Mouse (Mus musculus) liver, embryonic 13.5 days (tissue): ENCODE results near the gene Capn2. TPM values are rescaled to one million over a fixed set of nuclear protein-coding genes. Genes with fewer than 3 reads are reported as not detected.
A peak's percentile ranks its signal among the peaks of the same experiment; 100 is the strongest.

Source experiments
- ATAC-seq: fragments of 200-750 bp; cut with Nextera tagmentation; 2 replicates; pipeline ENCODE4 v1.8.0; 2017; ENCODE audit warnings: low read depth, mild to moderate bottlenecking, moderate number of reproducible peaks, moderate library complexity
- DNase-seq: peaks from one replicate; pipeline ENCODE4 v3.0.0; 2022
- H3K27ac ChIP-seq: fragments of 300-500 bp; sonication (generic); 2 replicates; pipeline ENCODE4 v1.5.1; 2015; ENCODE audit warnings: moderate library complexity, mild to moderate bottlenecking, inconsistent platforms
- H3K27me3 ChIP-seq: fragments of 300-500 bp; sonication (generic); 2 replicates; pipeline ENCODE4 v1.6.1; 2015; ENCODE audit warnings: mild to moderate bottlenecking, inconsistent platforms
- H3K36me3 ChIP-seq: fragments of 300-500 bp; sonication (generic); 2 replicates; pipeline ENCODE4 v1.6.1; 2015; ENCODE audit warnings: mild to moderate bottlenecking, inconsistent platforms
- H3K4me1 ChIP-seq: fragments of 300-500 bp; sonication (generic); replicated peaks from 2 replicates; pipeline ENCODE4 v1.6.1; 2015; ENCODE audit warnings: inconsistent platforms
- H3K4me2 ChIP-seq: fragments of 300-500 bp; sonication (generic); 2 replicates; pipeline ENCODE4 v1.6.1; 2015; ENCODE audit warnings: inconsistent platforms, mild to moderate bottlenecking, moderate library complexity
- H3K4me3 ChIP-seq: fragments of 300-500 bp; sonication (generic); replicated peaks from 2 replicates; pipeline ENCODE4 v1.5.1; 2015; ENCODE audit warnings: mild to moderate bottlenecking, inconsistent platforms
- H3K9ac ChIP-seq: fragments of 300-500 bp; sonication (generic); 2 replicates; pipeline ENCODE4 v1.6.1; 2015; ENCODE audit warnings: mild to moderate bottlenecking, inconsistent platforms
- H3K9me3 ChIP-seq: fragments of 300-500 bp; sonication (generic); replicated peaks from 2 replicates; pipeline ENCODE4 v1.6.1; 2016; ENCODE audit warnings: inconsistent platforms
- WGBS: fragments of 180-500 bp; shearing (Covaris S2); methylation state at CpG from one replicate; pipeline ENCODE4 v1.1.7; 2015; ENCODE audit not compliant: insufficient replicate concordance; 5-methylcytosine and 5-hydroxymethylcytosine counted together
- polyA plus RNA-seq: library from polyadenylated mRNA; unstranded; fragments of >200 nt; fragmentation: Nextera tagmentation; extraction: Ambion mirVana; gene quantifications from 2 replicates; pipeline ENCODE4 v1.2.1, GENCODE M21; 2015

The Capn2 gene
- polyA plus RNA-seq, 1 experiment from 2014 or later: 22.2 TPM

GRCm38 (mm10) chr1:182499443-182500089 is 17.8 kb downstream of the Capn2 start:
- ATAC-seq: peak; percentile 39
- Histone ChIP-seq H3K4me3 (no peak overlapping the region), H3K9me3 (no peaks in the 10 kb centered on the region), H3K36me3 (peaks cover 5% of the 10 kb centered on the region; the same call in 1 of the 2 replicates), H3K27ac (peak overlapping the region; percentile 45; the same call in 1 of the 2 replicates), H3K4me2 (no peak overlapping the region), H3K27me3 (no peaks in the 10 kb centered on the region), H3K9ac (no peak overlapping the region), H3K4me1 (peaks cover 70% of the 10 kb centered on the region)
- WGBS: 60% methylated on average over 9 of the region's 9 CpGs
- no peak for DNase-seq

- Histone ChIP-seq H3K27me3 (no peaks in the 10 kb centered on the region), H3K36me3 (peaks cover 5% of the 10 kb centered on the region; the same call in 1 of the 2 replicates), H3K4me2 (no peak overlapping the region), H3K27ac (no peak overlapping the region), H3K4me3 (no peak overlapping the region), H3K9me3 (no peaks in the 10 kb centered on the region), H3K4me1 (peaks cover 56% of the 10 kb centered on the region), H3K9ac (no peak overlapping the region)
- ATAC-seq (no peak), DNase-seq (no peak)
- WGBS: 45% methylated on average over 4 of the region's 4 CpGs
Observed at GRCm38 (mm10) chr1:182497736-182498135, 19.7 kb downstream of the Capn2 start.

GRCm38 (mm10) chr1:182496685-182497084 is 20.7 kb downstream of the Capn2 start:
- Histone ChIP-seq H3K4me2 (no peak overlapping the region), H3K27ac (0 out of 2 replicates have a peak overlapping the region, but pooled peaks have one; percentile 39), H3K9me3 (no peaks in the 10 kb centered on the region), H3K4me3 (no peak overlapping the region), H3K4me1 (peaks cover 48% of the 10 kb centered on the region), H3K27me3 (no peaks in the 10 kb centered on the region), H3K36me3 (peaks cover 5% of the 10 kb centered on the region; the same call in 1 of the 2 replicates), H3K9ac (no peak overlapping the region)
- DNase-seq: no peak
- 59% methylated on average over 6 of the region's 6 CpGs for WGBS
- ATAC-seq: no peak

GRCm38 (mm10) chr1:182494285-182495145 is 22.9 kb downstream of the Capn2 start:
- Histone ChIP-seq H3K4me3 (no peak overlapping the region), H3K36me3 (no peaks in the 10 kb centered on the region), H3K27me3 (no peaks in the 10 kb centered on the region), H3K27ac (no peak overlapping the region), H3K4me2 (no peak overlapping the region), H3K9ac (no peak overlapping the region), H3K4me1 (peaks cover 45% of the 10 kb centered on the region), H3K9me3 (no peaks in the 10 kb centered on the region)
- DNase-seq: no peak
- no peak for ATAC-seq
- 64% methylated on average over 17 of the region's 17 CpGs for WGBS

GRCm38 (mm10) chr1:182491839-182492238 is 25.6 kb downstream of the Capn2 start:
- H3K9ac ChIP-seq: no peak overlapping the region
- 0 out of 2 replicates have a peak, but pooled peaks cover 5% of the 10 kb centered on the region for H3K36me3 ChIP-seq
- no peak overlapping the region for H3K4me2 ChIP-seq
- H3K9me3 ChIP-seq: no peaks in the 10 kb centered on the region
- H3K4me3 ChIP-seq: no peak overlapping the region
- no peak for ATAC-seq
- peaks cover 29% of the 10 kb centered on the region for H3K4me1 ChIP-seq
- H3K27ac ChIP-seq: no peak overlapping the region
- no peak for DNase-seq
- 66% methylated on average over 6 of the region's 6 CpGs for whole genome bisulfite sequencing
- H3K27me3 ChIP-seq: no peaks in the 10 kb centered on the region

GRCm38 (mm10) chr1:182490568-182490967 is 26.8 kb downstream of the Capn2 start:
- peaks cover 23% of the 10 kb centered on the region for H3K4me1 ChIP-seq
- no peak overlapping the region for H3K4me3 ChIP-seq
- no peaks in the 10 kb centered on the region for H3K27me3 ChIP-seq
- no peaks in the 10 kb centered on the region for H3K9me3 ChIP-seq
- ATAC-seq: no peak
- WGBS: 69% methylated on average over 7 of the region's 7 CpGs
- H3K36me3 ChIP-seq: peaks cover 11% of the 10 kb centered on the region; the same call in 1 of the 2 replicates
- no peak overlapping the region for H3K4me2 ChIP-seq
- H3K27ac ChIP-seq: no peak overlapping the region
- H3K9ac ChIP-seq: no peak overlapping the region
- DNase-seq: no peak

DNA sequence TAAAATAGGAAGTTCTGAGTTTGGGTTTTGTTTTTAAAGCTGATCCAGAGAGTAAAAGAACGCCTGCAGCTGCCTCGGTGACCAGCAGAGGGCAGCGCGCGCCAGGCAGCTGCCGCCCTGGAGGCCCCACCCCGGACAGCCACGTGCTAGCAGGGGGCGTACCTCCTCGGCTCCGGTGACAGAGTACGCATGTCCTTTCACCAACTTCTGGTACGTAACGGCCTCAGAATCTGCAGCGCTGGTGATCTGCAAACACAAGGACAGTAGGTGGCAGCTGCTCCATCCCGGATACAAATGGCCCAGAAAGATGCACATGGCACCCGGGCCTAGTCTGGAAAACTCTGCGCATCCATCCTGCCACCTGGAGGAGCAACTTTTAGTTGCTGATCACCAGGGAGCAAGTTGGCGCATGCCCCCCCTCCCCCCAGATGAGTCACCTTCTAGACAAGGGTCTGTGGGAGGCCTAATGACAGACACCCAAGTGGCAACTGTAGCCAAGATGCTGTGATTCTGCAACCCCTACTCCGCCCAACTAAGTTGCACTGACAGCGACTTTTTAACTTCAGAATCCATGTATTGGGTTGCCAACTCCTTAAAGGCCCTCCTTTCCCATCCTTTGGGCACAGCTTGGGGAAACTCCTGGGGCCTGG is 27.5 kb downstream of the Capn2 start:
- Histone ChIP-seq H3K9me3 (no peaks in the 10 kb centered on the region), H3K4me2 (peak overlapping the region; percentile 44), H3K4me1 (peaks cover 16% of the 10 kb centered on the region), H3K36me3 (peaks cover 11% of the 10 kb centered on the region; the same call in 1 of the 2 replicates), H3K9ac (no peak overlapping the region), H3K27me3 (no peaks in the 10 kb centered on the region), H3K27ac (no peak overlapping the region), H3K4me3 (no peak overlapping the region; the same call in 1 of the 2 replicates)
- ATAC-seq (peak; percentile 90), DNase-seq (peak; percentile 73)
- WGBS: 7% methylated on average over 21 of the region's 21 CpGs

GRCm38 (mm10) chr1:182488503-182488902 is 28.9 kb downstream of the Capn2 start:
- Histone ChIP-seq H3K4me3 (no peak overlapping the region), H3K27me3 (no peaks in the 10 kb centered on the region), H3K9ac (no peak overlapping the region), H3K36me3 (peaks cover 11% of the 10 kb centered on the region; the same call in 1 of the 2 replicates), H3K27ac (no peak overlapping the region), H3K4me2 (no peak overlapping the region), H3K9me3 (no peaks in the 10 kb centered on the region), H3K4me1 (peaks cover 9% of the 10 kb centered on the region)
- ATAC-seq (no peak), DNase-seq (no peak)
- WGBS: 83% methylated on average over 10 of the region's 10 CpGs

DNA sequence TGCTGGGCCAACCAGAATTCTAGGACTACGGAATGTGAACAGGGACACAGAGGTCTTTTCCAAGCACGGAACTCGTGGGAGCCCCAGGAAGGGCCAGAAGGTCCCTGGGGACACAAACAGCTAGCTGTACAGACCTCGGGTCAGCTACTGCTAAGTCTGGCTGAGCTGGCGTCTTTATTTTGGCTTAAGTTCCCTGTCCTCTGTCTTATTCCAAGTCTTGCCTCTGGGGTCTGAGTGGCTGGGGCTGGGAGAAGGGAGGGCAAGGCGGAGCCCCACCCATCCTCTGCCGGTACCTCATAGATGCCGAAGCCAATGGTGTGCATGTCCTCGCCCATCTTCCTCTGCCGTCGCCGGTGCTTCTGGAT is 33.5 kb downstream of the Capn2 start:
- Histone ChIP-seq H3K27ac (no peak overlapping the region), H3K4me2 (no peak overlapping the region), H3K4me3 (no peak overlapping the region), H3K9me3 (no peaks in the 10 kb centered on the region), H3K4me1 (peaks cover 10% of the 10 kb centered on the region), H3K9ac (no peak overlapping the region), H3K36me3 (peaks cover 19% of the 10 kb centered on the region; the same call in 1 of the 2 replicates), H3K27me3 (no peaks in the 10 kb centered on the region)
- DNase-seq: no peak
- WGBS: 73% methylated on average over 12 of the region's 12 CpGs
- no peak for ATAC-seq

GRCm38 (mm10) chr1:182482991-182483909 is 34.2 kb downstream of the Capn2 start:
- ATAC-seq (no peak), DNase-seq (no peak)
- Histone ChIP-seq H3K9me3 (no peaks in the 10 kb centered on the region), H3K27ac (no peak overlapping the region), H3K9ac (no peak overlapping the region), H3K4me3 (no peak overlapping the region), H3K4me2 (no peak overlapping the region), H3K27me3 (no peaks in the 10 kb centered on the region), H3K4me1 (peaks cover 10% of the 10 kb centered on the region), H3K36me3 (peaks cover 15% of the 10 kb centered on the region; the same call in 1 of the 2 replicates)
- WGBS: 78% methylated on average over 14 of the region's 14 CpGs
